Mouse (Mus musculus) heart, postnatal 0 days (tissue): ENCODE results near the gene Ilkap.

ENCODE experiments used
- CTCF ChIP-seq: IDR thresholded peaks from 2 replicates; pipeline ENCODE4 v1.5.1; 2016; ENCODE audit warnings: antibody characterized with exemption, control low read depth, low read depth
- EP300 ChIP-seq: IDR thresholded peaks from 2 replicates; pipeline ENCODE4 v1.6.1; 2016; ENCODE audit warnings: antibody characterized with exemption, low read depth

DNA sequence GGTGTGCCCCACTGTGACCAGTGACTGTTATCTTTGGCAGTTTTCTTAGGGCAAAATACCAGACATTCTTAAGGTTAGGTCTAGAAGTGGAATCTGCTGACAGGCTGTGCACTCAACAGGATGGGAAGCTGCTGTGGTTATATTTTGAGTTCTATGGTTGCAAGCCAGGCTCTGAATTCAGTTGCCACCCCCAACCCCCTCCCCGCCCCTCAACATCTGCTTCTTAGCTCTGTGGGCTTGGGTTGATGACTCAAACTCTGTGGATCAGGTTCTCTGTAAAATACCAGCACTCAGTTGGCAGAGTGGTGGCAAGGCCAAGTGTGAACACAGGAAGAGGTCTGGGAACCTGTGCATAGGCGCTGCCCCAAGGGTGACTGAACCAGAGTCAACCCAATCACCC, 46.3 kb downstream of the Ilkap start:
- TF ChIP-seq CTCF (no peak), EP300 (no peak)
